Mouse (Mus musculus) liver, embryonic 16.5 days (tissue): ENCODE measurements at regions not wholly inside any gene's neighbourhood (a gene's known extent, or its start where the extent isn't known, plus 50 kb on each side); places are given as distances from the start of the nearest gene placed in this dataset.
A peak's percentile ranks its signal among the peaks of the same experiment; 100 is the strongest.

Experiments used
- ATAC-seq: fragments of 200-750 bp; cut with Nextera tagmentation; 2 replicates; pipeline ENCODE4 v1.8.0; 2017; ENCODE audit warnings: low read depth, mild to moderate bottlenecking, moderate number of reproducible peaks, moderate library complexity
- H3K27ac ChIP-seq: fragments of 300-500 bp; sonication (generic); 2 replicates; pipeline ENCODE4 v1.5.1; 2014; ENCODE audit warnings: mild to moderate bottlenecking, low read length
- H3K27me3 ChIP-seq: fragments of 300-500 bp; sonication (generic); 2 replicates; pipeline ENCODE4 v1.6.1; 2014; ENCODE audit warnings: low read depth, low read length, mixed read lengths; ENCODE audit not compliant: control insufficient read depth, insufficient read depth
- H3K36me3 ChIP-seq: fragments of 300-500 bp; sonication (generic); 2 replicates; pipeline ENCODE4 v1.6.1; 2014; ENCODE audit warnings: mild to moderate bottlenecking; ENCODE audit not compliant: control insufficient read depth, insufficient read depth
- H3K4me1 ChIP-seq: fragments of 300-500 bp; sonication (generic); 2 replicates; pipeline ENCODE4 v1.6.1; 2014; ENCODE audit warnings: low read depth, low read length, mixed read lengths; ENCODE audit not compliant: control insufficient read depth
- H3K4me2 ChIP-seq: fragments of 300-500 bp; sonication (generic); 2 replicates; pipeline ENCODE4 v1.6.1; 2014; ENCODE audit warnings: low read depth, low read length, mixed read lengths
- H3K4me3 ChIP-seq: fragments of 300-500 bp; sonication (generic); 2 replicates; pipeline ENCODE4 v1.5.1; 2014; ENCODE audit warnings: low read depth, mild to moderate bottlenecking, low read length
- H3K9ac ChIP-seq: fragments of 300-500 bp; sonication (generic); 2 replicates; pipeline ENCODE4 v1.6.1; 2014; ENCODE audit warnings: low read depth, low read length
- H3K9me3 ChIP-seq: fragments of 300-500 bp; sonication (generic); replicated peaks from 2 replicates; pipeline ENCODE4 v1.6.1; 2016; ENCODE audit warnings: low read length; ENCODE audit not compliant: control insufficient read depth
- WGBS: fragments of 180-500 bp; shearing (Covaris S2); extraction: QIAGEN DNeasy Blood & Tissue Kit; methylation state at CpG from one replicate; pipeline ENCODE4 v1.1.7; 2014; ENCODE audit not compliant: insufficient replicate concordance; 5-methylcytosine and 5-hydroxymethylcytosine counted together

GRCm38 (mm10) chr8:115536554-115537346 lies 170.8 kb downstream of the Maf start:
- Histone ChIP-seq H3K27ac (no peak overlapping the region), H3K36me3 (no peaks in the 10 kb centered on the region), H3K9me3 (no peaks in the 10 kb centered on the region), H3K9ac (no peak overlapping the region), H3K4me1 (no peaks in the 10 kb centered on the region; the same call in 1 of the 2 replicates), H3K4me2 (no peak overlapping the region), H3K4me3 (no peak overlapping the region), H3K27me3 (no peaks in the 10 kb centered on the region)
- WGBS: 39% methylated on average over 19 of the region's 19 CpGs
- ATAC-seq: no peak

GRCm38 (mm10) chr8:115536001-115536400 lies 171.6 kb downstream of the Maf start:
- Histone ChIP-seq H3K4me1 (no peaks in the 10 kb centered on the region; the same call in 1 of the 2 replicates), H3K9me3 (no peaks in the 10 kb centered on the region), H3K36me3 (no peaks in the 10 kb centered on the region), H3K4me2 (no peak overlapping the region), H3K27me3 (no peaks in the 10 kb centered on the region), H3K4me3 (no peak overlapping the region), H3K9ac (no peak overlapping the region), H3K27ac (no peak overlapping the region)
- WGBS: 77% methylated on average over 8 of the region's 8 CpGs
- no peak for ATAC-seq

GRCm38 (mm10) chr8:115534030-115534429 lies 173.6 kb downstream of the Maf start:
- WGBS: 23% methylated on average over 2 of the region's 2 CpGs
- Histone ChIP-seq H3K4me2 (no peak overlapping the region), H3K36me3 (no peaks in the 10 kb centered on the region), H3K9me3 (no peaks in the 10 kb centered on the region), H3K4me3 (no peak overlapping the region), H3K4me1 (no peaks in the 10 kb centered on the region), H3K27ac (no peak overlapping the region), H3K9ac (no peak overlapping the region), H3K27me3 (no peaks in the 10 kb centered on the region)
- no peak for ATAC-seq

- Histone ChIP-seq H3K27ac (no peak overlapping the region), H3K9ac (no peak overlapping the region), H3K4me1 (no peaks in the 10 kb centered on the region), H3K4me3 (no peak overlapping the region), H3K9me3 (no peaks in the 10 kb centered on the region), H3K4me2 (no peak overlapping the region), H3K36me3 (no peaks in the 10 kb centered on the region), H3K27me3 (no peaks in the 10 kb centered on the region)
- 36% methylated on average over 6 of the region's 6 CpGs for WGBS
- no peak for ATAC-seq
Measured at GRCm38 (mm10) chr8:115531343-115531742, 176.3 kb downstream of the Maf start.

GRCm38 (mm10) chr8:115529568-115530342 lies 177.8 kb downstream of the Maf start:
- no peaks in the 10 kb centered on the region for H3K36me3 ChIP-seq
- WGBS: 28% methylated on average over 14 of the region's 14 CpGs
- H3K4me1 ChIP-seq: no peaks in the 10 kb centered on the region
- no peak overlapping the region for H3K9ac ChIP-seq
- no peaks in the 10 kb centered on the region for H3K27me3 ChIP-seq
- no peaks in the 10 kb centered on the region for H3K9me3 ChIP-seq
- no peak overlapping the region for H3K4me3 ChIP-seq
- H3K27ac ChIP-seq: no peak overlapping the region
- ATAC-seq: 0 out of 2 replicates have a peak, but pooled peaks have one; percentile 11
- H3K4me2 ChIP-seq: no peak overlapping the region

GRCm38 (mm10) chr8:115528879-115529278 lies 178.7 kb downstream of the Maf start:
- Histone ChIP-seq H3K4me3 (no peak overlapping the region), H3K27ac (no peak overlapping the region), H3K9me3 (no peaks in the 10 kb centered on the region), H3K4me2 (no peak overlapping the region), H3K9ac (no peak overlapping the region), H3K4me1 (no peaks in the 10 kb centered on the region), H3K27me3 (no peaks in the 10 kb centered on the region), H3K36me3 (no peaks in the 10 kb centered on the region)
- WGBS: 84% methylated on average over 11 of the region's 11 CpGs
- no peak for ATAC-seq

GRCm38 (mm10) chr8:115525149-115525548 lies 182.4 kb downstream of the Maf start:
- H3K36me3 ChIP-seq: no peaks in the 10 kb centered on the region
- H3K27ac ChIP-seq: no peak overlapping the region
- no peak overlapping the region for H3K9ac ChIP-seq
- no peak overlapping the region for H3K4me2 ChIP-seq
- no peaks in the 10 kb centered on the region for H3K27me3 ChIP-seq
- 60% methylated on average over 8 of the region's 8 CpGs for WGBS
- no peaks in the 10 kb centered on the region for H3K4me1 ChIP-seq
- H3K4me3 ChIP-seq: no peak overlapping the region
- ATAC-seq: no peak
- no peaks in the 10 kb centered on the region for H3K9me3 ChIP-seq

GRCm38 (mm10) chr8:115524713-115525112 lies 182.9 kb downstream of the Maf start:
- 56% methylated on average over 8 of the region's 8 CpGs for WGBS
- ATAC-seq: no peak
- H3K4me3 ChIP-seq: no peak overlapping the region
- no peaks in the 10 kb centered on the region for H3K4me1 ChIP-seq
- H3K27ac ChIP-seq: no peak overlapping the region
- H3K4me2 ChIP-seq: no peak overlapping the region
- H3K9ac ChIP-seq: no peak overlapping the region
- H3K9me3 ChIP-seq: no peaks in the 10 kb centered on the region
- no peaks in the 10 kb centered on the region for H3K27me3 ChIP-seq
- no peaks in the 10 kb centered on the region for H3K36me3 ChIP-seq

- no peak overlapping the region for H3K27ac ChIP-seq
- WGBS: 70% methylated on average over 5 of the region's 5 CpGs
- no peak overlapping the region for H3K4me2 ChIP-seq
- H3K36me3 ChIP-seq: no peaks in the 10 kb centered on the region
- no peak overlapping the region for H3K4me3 ChIP-seq
- H3K9ac ChIP-seq: no peak overlapping the region
- ATAC-seq: no peak
- H3K27me3 ChIP-seq: no peaks in the 10 kb centered on the region
- no peaks in the 10 kb centered on the region for H3K9me3 ChIP-seq
- no peaks in the 10 kb centered on the region for H3K4me1 ChIP-seq
Measured at GRCm38 (mm10) chr8:115522527-115522926, 185.1 kb downstream of the Maf start.
